Mouse (Mus musculus): ENCODE results near the gene Nkx2-5.

- TF ChIP-seq POLR2A (IDR thresholded peaks at IDR 0.05; ENCODE audit: control insufficient read depth, extremely low read depth, insufficient read depth, low read length, poor library complexity) (no peak), CTCF (IDR thresholded peaks at IDR 0.05; ENCODE audit: borderline replicate concordance, control insufficient read depth, extremely low read depth, insufficient read depth, low read length, poor library complexity) (no peak)
These were observed 49.4 kb downstream of the Nkx2-5 start for GRCm38 (mm10) chr17:26795386-26795785.
